Mouse (Mus musculus): ENCODE measurements at regions not wholly inside any gene's neighbourhood (a gene's known extent, or its start where the extent isn't known, plus 50 kb on each side); places are given as distances from the start of the nearest gene placed in this dataset.

DNA sequence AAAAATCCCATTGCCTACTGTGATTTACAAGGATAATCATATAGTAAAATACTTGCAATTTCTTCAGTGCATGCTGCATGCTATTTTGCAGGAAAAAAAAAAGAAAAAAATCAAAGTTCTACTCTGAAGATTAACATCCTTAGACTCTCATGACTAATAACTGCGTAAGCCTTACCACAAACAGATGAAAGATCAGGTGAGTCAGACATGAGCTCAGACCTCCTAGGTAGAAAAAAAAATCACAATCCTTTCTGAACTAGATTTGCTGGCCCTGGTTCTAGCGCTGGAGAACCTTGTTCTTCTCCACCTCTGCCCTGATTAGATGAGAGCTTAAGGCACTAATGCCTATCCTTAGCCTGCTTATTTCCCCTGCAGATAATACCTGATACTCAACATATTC, 96.1 kb upstream of the Snap25 start:
- Histone ChIP-seq H3K27ac (replicated peaks; ENCODE audit: low read depth, low read length) (no peak overlapping the region), H3K9ac (ENCODE audit: low read length) (no peak overlapping the region), H3K4me3 (ENCODE audit: low read depth, low read length) (no peak overlapping the region), H3K4me1 (ENCODE audit: control insufficient read depth, insufficient read depth, low read length) (no peaks in the 10 kb centered on the region), H3K9me3 (ENCODE audit: control insufficient read depth, low read length) (no peaks in the 10 kb centered on the region), H3K36me3 (ENCODE audit: control insufficient read depth, insufficient read depth, low read length) (no peaks in the 10 kb centered on the region), H3K27me3 (ENCODE audit: control insufficient read depth, insufficient read depth, low read length) (no peaks in the 10 kb centered on the region), H3K4me2 (ENCODE audit: low read depth, severe bottlenecking) (no peak overlapping the region)
- WGBS = 87% methylated on average over 2 of the region's 2 CpGs
- ATAC-seq (ENCODE audit: insufficient number of reproducible peaks, low FRiP score, low TSS enrichment, low read depth) (no peak), DNase-seq (ENCODE audit: low spot score) (no peak)

DNA sequence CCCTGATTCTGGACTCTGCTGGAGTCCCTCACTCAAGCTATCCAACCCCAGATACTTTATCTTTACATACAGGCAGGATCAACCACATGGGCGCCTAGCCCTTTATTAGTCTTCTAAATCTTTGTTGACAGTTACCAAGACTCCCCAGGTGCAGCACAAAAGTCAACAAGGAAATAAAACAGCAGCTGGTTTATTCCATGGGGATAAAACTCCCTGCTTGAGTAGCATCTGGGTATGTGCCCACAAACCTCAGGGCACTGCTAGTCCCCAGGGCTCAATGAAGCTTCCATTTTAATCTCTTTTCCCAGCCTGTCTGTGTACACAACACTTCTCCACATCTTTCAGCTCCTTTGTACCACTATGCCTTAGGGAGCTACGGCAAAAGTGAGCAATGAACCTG, 95.1 kb upstream of the Snap25 start:
- no peak overlapping the region for H3K27ac ChIP-seq (replicated peaks; ENCODE audit: low read depth, low read length)
- H3K4me2 ChIP-seq (ENCODE audit: low read depth, severe bottlenecking) = no peak overlapping the region
- no peaks in the 10 kb centered on the region for H3K27me3 ChIP-seq (ENCODE audit: control insufficient read depth, insufficient read depth, low read length)
- no peaks in the 10 kb centered on the region for H3K4me1 ChIP-seq (ENCODE audit: control insufficient read depth, insufficient read depth, low read length)
- no peak overlapping the region for H3K9ac ChIP-seq (ENCODE audit: low read length)
- no peaks in the 10 kb centered on the region for H3K36me3 ChIP-seq (ENCODE audit: control insufficient read depth, insufficient read depth, low read length)
- WGBS = 41% methylated on average over 2 of the region's 2 CpGs
- H3K9me3 ChIP-seq (ENCODE audit: control insufficient read depth, low read length) = no peaks in the 10 kb centered on the region
- DNase-seq (ENCODE audit: low spot score) = no peak
- H3K4me3 ChIP-seq (ENCODE audit: low read depth, low read length) = no peak overlapping the region
- no peak for ATAC-seq (ENCODE audit: insufficient number of reproducible peaks, low FRiP score, low TSS enrichment, low read depth)

DNA sequence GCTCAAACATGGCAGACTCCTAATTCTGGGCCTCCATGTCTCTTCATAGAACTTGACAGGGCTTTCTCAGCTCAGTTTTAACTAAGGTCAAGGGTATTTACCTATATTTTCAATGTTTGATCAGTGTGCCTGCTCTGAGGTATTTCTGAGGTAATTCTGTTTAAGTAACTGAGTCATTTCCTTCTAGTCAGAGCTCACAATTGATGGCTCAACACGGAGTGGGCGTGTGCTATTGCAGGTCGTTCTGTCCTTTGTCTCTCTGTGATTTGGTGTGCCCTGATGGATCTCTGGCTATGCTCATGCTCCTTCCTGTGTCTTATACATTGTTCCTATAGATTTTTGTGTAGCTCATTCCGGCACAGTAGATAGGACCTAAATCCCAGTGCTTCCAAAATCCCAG, 92.9 kb upstream of the Snap25 start:
- DNase-seq (ENCODE audit: low spot score) (no peak), ATAC-seq (ENCODE audit: insufficient number of reproducible peaks, low FRiP score, low TSS enrichment, low read depth) (no peak)

DNA sequence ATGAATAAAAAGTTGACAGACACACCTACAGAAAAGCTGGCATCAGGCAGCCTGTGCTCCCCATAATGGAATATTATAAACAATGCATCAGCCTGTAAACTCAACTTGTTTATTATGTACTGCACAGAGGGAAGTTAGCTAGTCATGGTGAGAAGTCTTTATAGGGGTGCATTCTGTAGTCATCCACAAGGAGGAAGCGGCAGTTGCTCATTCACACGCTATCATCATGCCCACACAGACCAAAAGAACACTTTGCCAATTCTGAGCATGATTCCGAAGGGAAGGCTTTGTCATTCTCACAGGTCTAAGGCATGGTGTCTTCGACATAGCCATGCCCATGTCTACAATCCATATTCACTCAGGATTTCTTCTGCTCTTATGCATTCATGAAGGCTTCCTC, 92.3 kb upstream of the Snap25 start:
- Histone ChIP-seq H3K4me3 (ENCODE audit: low read depth, low read length) (no peak overlapping the region), H3K27me3 (ENCODE audit: control insufficient read depth, insufficient read depth, low read length) (no peaks in the 10 kb centered on the region), H3K9me3 (ENCODE audit: control insufficient read depth, low read length) (no peaks in the 10 kb centered on the region), H3K4me1 (ENCODE audit: control insufficient read depth, insufficient read depth, low read length) (no peaks in the 10 kb centered on the region), H3K27ac (replicated peaks; ENCODE audit: low read depth, low read length) (no peak overlapping the region), H3K4me2 (ENCODE audit: low read depth, severe bottlenecking) (no peak overlapping the region), H3K9ac (ENCODE audit: low read length) (no peak overlapping the region), H3K36me3 (ENCODE audit: control insufficient read depth, insufficient read depth, low read length) (no peaks in the 10 kb centered on the region)
- DNase-seq (ENCODE audit: low spot score) (no peak), ATAC-seq (ENCODE audit: insufficient number of reproducible peaks, low FRiP score, low TSS enrichment, low read depth) (no peak)
- WGBS = 95% methylated on average over 4 of the region's 4 CpGs

More for the DNA sequence above, 92.9 kb upstream of the Snap25 start:
- no peaks in the 10 kb centered on the region for H3K27me3 ChIP-seq (ENCODE audit: control insufficient read depth, insufficient read depth, low read length)
- H3K9ac ChIP-seq (ENCODE audit: low read length) = no peak overlapping the region
- no peak overlapping the region for H3K4me2 ChIP-seq (ENCODE audit: low read depth, severe bottlenecking)
- H3K4me1 ChIP-seq (ENCODE audit: control insufficient read depth, insufficient read depth, low read length) = no peaks in the 10 kb centered on the region
- H3K36me3 ChIP-seq (ENCODE audit: control insufficient read depth, insufficient read depth, low read length) = no peaks in the 10 kb centered on the region
- WGBS = 89% methylated on average over 4 of the region's 4 CpGs
- no peak overlapping the region for H3K27ac ChIP-seq (replicated peaks; ENCODE audit: low read depth, low read length)
- no peaks in the 10 kb centered on the region for H3K9me3 ChIP-seq (ENCODE audit: control insufficient read depth, low read length)
- H3K4me3 ChIP-seq (ENCODE audit: low read depth, low read length) = no peak overlapping the region

DNA sequence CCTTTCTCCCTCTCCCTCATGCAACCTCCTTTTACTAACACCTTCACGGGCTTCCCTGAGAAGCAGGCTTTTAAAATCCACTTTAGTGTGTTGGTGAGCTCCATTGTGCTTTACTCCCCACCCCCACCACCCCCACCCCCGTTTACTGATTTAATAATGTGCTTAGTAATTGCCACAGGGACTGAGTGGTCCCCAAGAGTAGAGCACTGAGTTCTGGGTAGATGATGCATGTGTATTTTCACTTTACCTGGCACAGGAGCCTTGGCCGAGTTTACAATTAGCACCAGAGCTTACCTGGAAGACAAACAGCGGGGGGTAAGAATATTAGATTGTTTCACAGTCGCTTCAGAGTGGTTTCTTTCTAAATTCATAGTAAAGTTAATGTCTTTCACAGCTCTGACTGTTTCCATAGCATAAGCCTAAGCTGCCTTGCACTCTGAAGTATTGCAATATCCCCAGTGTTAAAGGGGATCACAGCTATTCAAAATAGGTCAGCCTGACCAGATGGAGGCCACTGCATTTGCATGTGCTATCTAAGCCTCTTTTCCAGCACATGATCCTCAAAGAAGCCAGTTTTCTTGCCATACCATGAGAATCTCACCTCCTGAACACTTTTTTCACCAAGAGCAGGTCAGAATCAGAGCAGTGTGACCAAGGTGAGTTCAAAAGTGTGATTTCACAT, 89.3 kb upstream of the Snap25 start:
- Histone ChIP-seq H3K9me3 (ENCODE audit: control insufficient read depth, low read length) (no peaks in the 10 kb centered on the region), H3K4me3 (ENCODE audit: low read depth, low read length) (no peak overlapping the region), H3K36me3 (ENCODE audit: control insufficient read depth, insufficient read depth, low read length) (no peaks in the 10 kb centered on the region), H3K4me1 (ENCODE audit: control insufficient read depth, insufficient read depth, low read length) (no peaks in the 10 kb centered on the region), H3K4me2 (ENCODE audit: low read depth, severe bottlenecking) (no peak overlapping the region), H3K27ac (replicated peaks; ENCODE audit: low read depth, low read length) (no peak overlapping the region), H3K27me3 (ENCODE audit: control insufficient read depth, insufficient read depth, low read length) (no peaks in the 10 kb centered on the region), H3K9ac (ENCODE audit: low read length) (no peak overlapping the region)
- WGBS = 44% methylated on average over 5 of the region's 5 CpGs
- 0 out of 2 replicates have a peak, but pooled peaks have one; percentile 35 for ATAC-seq (ENCODE audit: insufficient number of reproducible peaks, low FRiP score, low TSS enrichment, low read depth)
- no peak for DNase-seq (ENCODE audit: low spot score)

DNA sequence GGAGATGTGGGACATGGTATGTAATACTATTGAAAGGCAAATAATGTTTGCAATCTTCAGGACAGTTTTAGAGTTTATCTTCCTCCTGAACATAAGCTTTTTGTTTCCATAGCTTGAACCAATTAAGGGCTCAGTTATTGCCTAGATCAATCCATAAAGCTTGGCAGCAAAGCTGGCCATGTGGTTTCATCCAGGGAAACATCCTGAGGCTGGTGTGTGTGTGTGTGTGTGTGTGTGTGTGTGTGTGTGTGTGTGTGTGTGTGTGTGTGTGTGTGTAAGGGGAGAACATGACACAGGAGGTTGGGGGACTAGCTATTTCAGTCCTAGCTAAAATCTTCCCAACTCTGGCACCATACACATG, 88.8 kb upstream of the Snap25 start:
- Histone ChIP-seq H3K4me2 (ENCODE audit: low read depth, severe bottlenecking) (no peak overlapping the region), H3K36me3 (ENCODE audit: control insufficient read depth, insufficient read depth, low read length) (no peaks in the 10 kb centered on the region), H3K9ac (ENCODE audit: low read length) (no peak overlapping the region), H3K9me3 (ENCODE audit: control insufficient read depth, low read length) (no peaks in the 10 kb centered on the region), H3K27me3 (ENCODE audit: control insufficient read depth, insufficient read depth, low read length) (no peaks in the 10 kb centered on the region), H3K4me1 (ENCODE audit: control insufficient read depth, insufficient read depth, low read length) (no peaks in the 10 kb centered on the region), H3K4me3 (ENCODE audit: low read depth, low read length) (no peak overlapping the region), H3K27ac (replicated peaks; ENCODE audit: low read depth, low read length) (no peak overlapping the region)
- DNase-seq (ENCODE audit: low spot score) (no peak), ATAC-seq (ENCODE audit: insufficient number of reproducible peaks, low FRiP score, low TSS enrichment, low read depth) (no peak)

DNA sequence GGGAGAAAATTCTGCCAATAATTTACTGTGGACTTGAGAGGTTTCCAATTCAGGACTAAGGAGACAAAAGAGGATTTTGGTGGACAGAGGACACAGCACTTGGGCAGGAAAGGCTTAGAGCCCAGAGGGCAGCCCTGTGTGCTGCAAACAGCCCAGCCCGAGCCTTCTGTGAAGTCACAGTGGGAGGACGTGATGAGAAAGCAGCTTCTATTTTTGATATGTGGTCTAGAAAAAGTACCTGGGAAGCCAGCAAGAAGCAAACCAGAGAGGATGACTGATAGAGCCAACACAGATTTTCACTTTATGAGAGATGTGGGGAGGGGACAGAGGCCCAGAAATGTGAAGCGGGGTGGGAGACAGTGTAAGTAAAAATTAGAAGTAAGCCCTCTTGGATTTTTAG, 66.3 kb upstream of the Snap25 start:
- no peak overlapping the region for H3K27ac ChIP-seq (replicated peaks; ENCODE audit: low read depth, low read length)
- no peaks in the 10 kb centered on the region for H3K9me3 ChIP-seq (ENCODE audit: control insufficient read depth, low read length)
- H3K9ac ChIP-seq (ENCODE audit: low read length) = no peak overlapping the region
- H3K36me3 ChIP-seq (ENCODE audit: control insufficient read depth, insufficient read depth, low read length) = no peaks in the 10 kb centered on the region
- no peak overlapping the region for H3K4me3 ChIP-seq (ENCODE audit: low read depth, low read length)
- DNase-seq (ENCODE audit: low spot score) = no peak
- H3K4me1 ChIP-seq (ENCODE audit: control insufficient read depth, insufficient read depth, low read length) = no peaks in the 10 kb centered on the region
- no peak for ATAC-seq (ENCODE audit: insufficient number of reproducible peaks, low FRiP score, low TSS enrichment, low read depth)
- H3K4me2 ChIP-seq (ENCODE audit: low read depth, severe bottlenecking) = no peak overlapping the region
- H3K27me3 ChIP-seq (ENCODE audit: control insufficient read depth, insufficient read depth, low read length) = no peaks in the 10 kb centered on the region
- 86% methylated on average over 3 of the region's 3 CpGs for WGBS

DNA sequence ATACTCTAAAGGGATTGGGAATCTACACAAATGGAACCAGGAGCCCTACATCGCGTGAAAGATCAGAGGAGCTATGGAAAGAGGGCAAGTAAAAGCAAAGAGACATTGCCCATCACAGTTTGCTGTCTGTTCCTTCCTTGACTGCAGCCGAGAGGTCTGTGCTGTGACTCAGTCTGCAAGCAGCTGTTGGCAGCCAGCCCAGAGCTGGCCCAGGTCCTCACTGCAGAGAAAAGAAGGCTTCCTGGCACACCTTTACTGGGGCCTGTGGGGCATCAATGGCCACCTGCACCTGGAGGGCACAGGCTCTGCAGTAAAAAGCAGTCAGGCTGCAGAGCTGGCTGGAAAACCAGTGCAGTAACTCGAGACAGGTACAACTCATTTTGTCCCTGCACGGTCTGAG, 64.6 kb upstream of the Snap25 start:
- ATAC-seq (ENCODE audit: insufficient number of reproducible peaks, low FRiP score, low TSS enrichment, low read depth) (no peak), DNase-seq (ENCODE audit: low spot score) (no peak)
- Histone ChIP-seq H3K36me3 (ENCODE audit: control insufficient read depth, insufficient read depth, low read length) (no peaks in the 10 kb centered on the region), H3K27ac (replicated peaks; ENCODE audit: low read depth, low read length) (no peak overlapping the region), H3K9me3 (ENCODE audit: control insufficient read depth, low read length) (no peaks in the 10 kb centered on the region), H3K9ac (ENCODE audit: low read length) (no peak overlapping the region), H3K4me1 (ENCODE audit: control insufficient read depth, insufficient read depth, low read length) (no peaks in the 10 kb centered on the region), H3K4me3 (ENCODE audit: low read depth, low read length) (no peak overlapping the region), H3K4me2 (ENCODE audit: low read depth, severe bottlenecking) (no peak overlapping the region), H3K27me3 (ENCODE audit: control insufficient read depth, insufficient read depth, low read length) (no peaks in the 10 kb centered on the region)
- 77% methylated on average over 5 of the region's 5 CpGs for WGBS

DNA sequence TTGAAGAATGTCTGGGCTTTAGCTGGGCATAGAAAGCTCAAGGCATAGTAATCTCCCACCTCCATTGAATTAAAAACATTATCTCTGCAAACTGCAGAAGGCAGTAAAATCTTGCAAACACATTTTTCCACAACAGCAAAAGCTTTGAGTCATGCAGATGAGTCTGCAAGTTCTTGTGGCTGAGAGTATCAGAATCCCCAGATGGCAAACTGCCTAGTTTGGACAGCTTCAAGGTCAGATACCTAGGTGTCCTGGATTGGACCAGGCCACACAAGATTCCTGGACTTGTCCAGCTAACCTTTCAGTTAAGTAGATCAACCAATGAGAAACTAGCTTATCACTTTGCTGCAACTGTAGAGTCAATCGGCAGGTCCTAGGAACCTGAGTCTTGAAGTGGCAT, 62.5 kb upstream of the Snap25 start:
- Histone ChIP-seq H3K27ac (replicated peaks; ENCODE audit: low read depth, low read length) (no peak overlapping the region), H3K4me1 (ENCODE audit: control insufficient read depth, insufficient read depth, low read length) (no peaks in the 10 kb centered on the region), H3K9ac (ENCODE audit: low read length) (no peak overlapping the region), H3K4me2 (ENCODE audit: low read depth, severe bottlenecking) (no peak overlapping the region), H3K4me3 (ENCODE audit: low read depth, low read length) (no peak overlapping the region), H3K27me3 (ENCODE audit: control insufficient read depth, insufficient read depth, low read length) (no peaks in the 10 kb centered on the region), H3K9me3 (ENCODE audit: control insufficient read depth, low read length) (no peaks in the 10 kb centered on the region), H3K36me3 (ENCODE audit: control insufficient read depth, insufficient read depth, low read length) (no peaks in the 10 kb centered on the region)
- WGBS = 88% methylated on average over 1 of the region's 1 CpGs
- no peak for DNase-seq (ENCODE audit: low spot score)
- no peak for ATAC-seq (ENCODE audit: insufficient number of reproducible peaks, low FRiP score, low TSS enrichment, low read depth)

All from limb, embryonic 11.5 days (tissue).